Mouse (Mus musculus) forebrain, embryonic 13.5 days (tissue): ENCODE results near the gene Bmp2k. TPM values are rescaled to one million over a fixed set of nuclear protein-coding genes. Genes with fewer than 3 reads are reported as not detected.

ENCODE experiments used
- ATAC-seq: fragments of 200-750 bp; cut with Nextera tagmentation; 2 replicates; pipeline ENCODE4 v1.8.0; 2017
- H3K27ac ChIP-seq: fragments of 300-500 bp; sonication (generic); 2 replicates; pipeline ENCODE4 v1.5.1; 2015; ENCODE audit warnings: inconsistent platforms, mild to moderate bottlenecking, moderate library complexity
- H3K27me3 ChIP-seq: fragments of 300-500 bp; sonication (generic); 2 replicates; pipeline ENCODE4 v1.6.1; 2015; ENCODE audit warnings: mild to moderate bottlenecking, inconsistent platforms
- H3K36me3 ChIP-seq: fragments of 300-500 bp; sonication (generic); 2 replicates; pipeline ENCODE4 v1.6.1; 2015; ENCODE audit warnings: mild to moderate bottlenecking, inconsistent platforms; ENCODE audit not compliant: poor library complexity, severe bottlenecking
- H3K4me1 ChIP-seq: fragments of 300-500 bp; sonication (generic); 2 replicates; pipeline ENCODE4 v1.6.1; 2015; ENCODE audit warnings: inconsistent platforms
- H3K4me2 ChIP-seq: fragments of 300-500 bp; sonication (generic); 2 replicates; pipeline ENCODE4 v1.6.1; 2015; ENCODE audit warnings: inconsistent platforms, mild to moderate bottlenecking, moderate library complexity
- H3K4me3 ChIP-seq: fragments of 300-500 bp; sonication (generic); 2 replicates; pipeline ENCODE4 v1.5.1; 2015; ENCODE audit warnings: mild to moderate bottlenecking, inconsistent platforms
- H3K9ac ChIP-seq: fragments of 300-500 bp; sonication (generic); 2 replicates; pipeline ENCODE4 v1.6.1; 2015; ENCODE audit warnings: mild to moderate bottlenecking, inconsistent platforms
- H3K9me3 ChIP-seq: fragments of 300-500 bp; sonication (generic); replicated peaks from 2 replicates; pipeline ENCODE4 v1.6.1; 2016; ENCODE audit warnings: inconsistent platforms
- WGBS: fragments of 180-500 bp; shearing (Covaris S2); methylation state at CpG from one replicate; pipeline ENCODE4 v1.1.7; 2015; 5-methylcytosine and 5-hydroxymethylcytosine counted together
- polyA plus RNA-seq: library from polyadenylated mRNA; unstranded; fragments of >200 nt; fragmentation: Nextera tagmentation; extraction: Ambion mirVana; gene quantifications from 2 replicates; pipeline ENCODE4 v1.2.1, GENCODE M21; 2015

Gene Bmp2k
- polyA plus RNA-seq, 1 experiment from 2014 or later = 9.3 TPM

DNA sequence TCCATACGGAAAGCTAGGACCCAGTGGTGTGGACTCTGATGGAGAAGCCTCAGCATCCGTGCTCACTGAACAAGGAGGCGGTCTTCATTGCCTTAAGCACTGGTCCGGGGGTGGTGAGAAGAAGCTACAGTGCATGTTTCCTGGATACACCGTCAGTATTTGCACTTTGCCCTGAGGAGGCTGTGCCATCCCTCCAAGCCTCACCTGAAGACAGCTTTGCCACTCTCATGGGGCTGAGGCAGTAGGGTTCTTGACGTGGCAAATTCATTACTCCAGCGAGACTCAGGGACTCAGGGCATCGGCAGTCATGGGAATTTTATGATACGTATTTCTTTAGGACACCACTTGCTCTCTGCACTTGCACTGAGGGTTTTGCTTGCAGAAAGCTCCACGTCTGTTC lies 49.2 kb downstream of the Bmp2k start:
- Histone ChIP-seq H3K4me3 (no peak overlapping the region), H3K36me3 (no peaks in the 10 kb centered on the region), H3K27me3 (no peaks in the 10 kb centered on the region), H3K4me2 (no peak overlapping the region), H3K27ac (no peak overlapping the region), H3K9ac (no peak overlapping the region), H3K4me1 (no peaks in the 10 kb centered on the region), H3K9me3 (no peaks in the 10 kb centered on the region)
- WGBS = 90% methylated on average over 10 of the region's 10 CpGs
- ATAC-seq = no peak

DNA sequence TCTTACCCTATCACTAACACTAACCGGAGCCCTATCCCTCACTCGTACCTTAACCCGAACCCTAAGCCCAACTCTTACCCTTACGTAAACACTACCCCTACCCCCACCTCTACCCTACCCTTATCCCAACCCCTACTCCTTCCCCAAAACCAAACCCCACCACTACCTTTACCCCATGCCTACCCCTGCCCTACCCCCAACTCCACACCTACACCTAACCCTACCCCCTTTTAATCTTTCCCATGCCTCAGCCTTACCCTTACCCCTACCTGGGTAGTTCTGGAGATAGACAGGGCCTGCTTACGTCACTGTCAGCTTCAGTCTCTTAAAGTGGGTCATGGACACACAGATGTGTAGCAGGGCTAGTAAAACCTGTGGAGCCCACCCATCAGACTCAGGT lies 51.4 kb downstream of the Bmp2k start:
- WGBS = 95% methylated on average over 5 of the region's 5 CpGs
- no peak overlapping the region for H3K4me3 ChIP-seq
- H3K9me3 ChIP-seq = no peaks in the 10 kb centered on the region
- H3K9ac ChIP-seq = no peak overlapping the region
- no peak overlapping the region for H3K4me2 ChIP-seq
- no peak for ATAC-seq
- no peak overlapping the region for H3K27ac ChIP-seq
- no peaks in the 10 kb centered on the region for H3K4me1 ChIP-seq
- no peaks in the 10 kb centered on the region for H3K27me3 ChIP-seq
- H3K36me3 ChIP-seq = peaks cover 4% of the 10 kb centered on the region; the same call in 1 of the 2 replicates

DNA sequence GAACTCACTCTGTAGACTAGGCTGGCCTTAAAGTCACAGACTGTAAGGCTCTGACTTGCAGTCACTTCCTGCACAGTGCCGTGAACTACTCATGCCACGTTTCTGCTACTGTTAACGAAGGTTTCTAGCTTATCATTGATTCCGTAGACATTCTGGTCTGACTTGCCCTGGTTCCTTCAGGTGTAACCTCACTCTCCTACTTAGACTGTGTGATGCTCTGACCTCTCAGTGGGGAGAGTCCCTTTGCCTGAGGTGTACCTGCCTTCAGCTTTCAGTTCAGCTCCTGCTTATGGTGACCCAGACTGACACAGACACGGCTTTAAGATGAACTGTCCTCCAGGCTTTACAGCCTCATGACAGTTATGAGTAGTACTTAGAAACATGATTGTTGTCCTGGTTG lies 56.7 kb downstream of the Bmp2k start:
- Histone ChIP-seq H3K4me2 (no peak overlapping the region), H3K9ac (no peak overlapping the region), H3K36me3 (peaks cover 13% of the 10 kb centered on the region; the same call in 1 of the 2 replicates), H3K27me3 (no peaks in the 10 kb centered on the region), H3K9me3 (no peaks in the 10 kb centered on the region), H3K4me3 (no peak overlapping the region), H3K4me1 (no peaks in the 10 kb centered on the region), H3K27ac (no peak overlapping the region)
- no peak for ATAC-seq
- 94% methylated on average over 5 of the region's 5 CpGs for WGBS

DNA sequence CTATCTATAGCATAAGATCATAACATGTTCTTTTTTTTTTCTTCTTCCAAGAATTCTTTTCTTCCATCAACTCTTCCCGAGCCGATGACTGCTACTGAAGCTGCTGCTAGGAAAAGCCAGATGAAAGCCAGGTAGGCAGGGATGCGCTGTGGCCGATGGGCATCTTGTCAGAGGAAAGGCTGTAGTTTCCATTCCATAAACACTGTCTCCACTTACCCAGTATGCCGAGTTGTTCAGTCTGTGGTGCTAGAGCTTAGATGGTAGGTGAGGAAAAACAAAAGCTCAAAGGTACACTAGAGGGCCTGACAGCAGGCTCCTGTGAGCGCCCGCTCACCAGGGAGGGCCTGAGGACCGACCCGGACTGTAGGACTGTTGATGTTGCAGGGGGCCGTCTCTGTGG lies 57.3 kb downstream of the Bmp2k start:
- peaks cover 13% of the 10 kb centered on the region; the same call in 1 of the 2 replicates for H3K36me3 ChIP-seq
- no peak overlapping the region for H3K27ac ChIP-seq
- ATAC-seq = no peak
- H3K4me3 ChIP-seq = no peak overlapping the region
- H3K9me3 ChIP-seq = no peaks in the 10 kb centered on the region
- 87% methylated on average over 10 of the region's 10 CpGs for WGBS
- no peaks in the 10 kb centered on the region for H3K4me1 ChIP-seq
- H3K27me3 ChIP-seq = no peaks in the 10 kb centered on the region
- no peak overlapping the region for H3K4me2 ChIP-seq
- H3K9ac ChIP-seq = no peak overlapping the region

DNA sequence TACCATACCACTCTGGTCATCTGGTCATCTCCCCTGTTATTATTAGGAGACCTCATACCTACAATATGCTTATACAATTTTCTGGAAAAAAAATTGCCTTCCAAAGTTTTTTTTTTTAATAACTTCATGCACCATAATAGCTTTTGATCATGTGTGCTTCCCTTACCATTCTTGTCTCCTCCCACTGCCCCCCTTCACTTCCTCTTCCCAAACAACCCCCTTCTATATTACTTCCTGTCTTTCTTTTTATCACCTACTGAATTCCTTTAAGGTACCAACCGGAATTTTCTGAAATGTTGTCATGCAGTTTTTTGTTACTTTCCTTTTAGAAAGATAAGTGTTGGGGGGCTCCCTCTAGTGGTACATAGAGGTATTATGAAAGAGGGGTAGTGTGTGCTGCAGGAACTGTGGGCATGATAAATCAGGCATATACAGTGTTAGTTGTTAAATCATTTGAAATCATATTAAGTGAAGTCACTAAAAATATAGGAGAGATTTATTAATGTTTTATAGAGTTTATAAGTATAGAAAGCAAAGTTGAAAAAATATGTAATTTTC lies 58.1 kb downstream of the Bmp2k start:
- H3K4me1 ChIP-seq = no peaks in the 10 kb centered on the region
- no peak overlapping the region for H3K9ac ChIP-seq
- WGBS = 10% methylated on average over 1 of the region's 1 CpGs
- peaks cover 13% of the 10 kb centered on the region; the same call in 1 of the 2 replicates for H3K36me3 ChIP-seq
- H3K27ac ChIP-seq = no peak overlapping the region
- H3K4me3 ChIP-seq = no peak overlapping the region
- no peak overlapping the region for H3K4me2 ChIP-seq
- peak; percentile 53 for ATAC-seq
- no peaks in the 10 kb centered on the region for H3K9me3 ChIP-seq
- H3K27me3 ChIP-seq = no peaks in the 10 kb centered on the region

DNA sequence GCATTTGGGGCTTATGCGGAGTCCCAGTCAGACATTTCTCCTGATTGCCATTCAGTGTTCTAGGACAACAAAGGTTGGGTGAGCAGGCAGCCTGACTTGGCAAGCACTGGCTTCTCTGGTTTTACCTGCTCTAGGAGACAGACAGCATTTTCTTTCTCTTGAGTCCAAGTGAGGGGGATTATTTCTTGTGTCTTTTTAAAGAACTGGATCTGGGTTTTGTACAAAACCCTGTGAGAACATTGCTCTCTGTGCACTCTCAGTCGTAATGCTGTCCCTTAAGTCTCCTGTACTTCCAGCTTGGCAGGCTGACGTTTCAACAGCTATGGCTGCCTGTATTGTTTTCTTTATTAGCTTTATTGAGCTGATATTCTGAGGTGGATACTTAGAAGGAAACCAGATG lies 58.9 kb downstream of the Bmp2k start:
- 85% methylated on average over 3 of the region's 3 CpGs for WGBS
- H3K4me2 ChIP-seq = no peak overlapping the region
- peaks cover 13% of the 10 kb centered on the region; the same call in 1 of the 2 replicates for H3K36me3 ChIP-seq
- H3K27me3 ChIP-seq = no peaks in the 10 kb centered on the region
- no peak for ATAC-seq
- H3K9ac ChIP-seq = no peak overlapping the region
- H3K4me1 ChIP-seq = no peaks in the 10 kb centered on the region
- no peak overlapping the region for H3K4me3 ChIP-seq
- no peak overlapping the region for H3K27ac ChIP-seq
- no peaks in the 10 kb centered on the region for H3K9me3 ChIP-seq

DNA sequence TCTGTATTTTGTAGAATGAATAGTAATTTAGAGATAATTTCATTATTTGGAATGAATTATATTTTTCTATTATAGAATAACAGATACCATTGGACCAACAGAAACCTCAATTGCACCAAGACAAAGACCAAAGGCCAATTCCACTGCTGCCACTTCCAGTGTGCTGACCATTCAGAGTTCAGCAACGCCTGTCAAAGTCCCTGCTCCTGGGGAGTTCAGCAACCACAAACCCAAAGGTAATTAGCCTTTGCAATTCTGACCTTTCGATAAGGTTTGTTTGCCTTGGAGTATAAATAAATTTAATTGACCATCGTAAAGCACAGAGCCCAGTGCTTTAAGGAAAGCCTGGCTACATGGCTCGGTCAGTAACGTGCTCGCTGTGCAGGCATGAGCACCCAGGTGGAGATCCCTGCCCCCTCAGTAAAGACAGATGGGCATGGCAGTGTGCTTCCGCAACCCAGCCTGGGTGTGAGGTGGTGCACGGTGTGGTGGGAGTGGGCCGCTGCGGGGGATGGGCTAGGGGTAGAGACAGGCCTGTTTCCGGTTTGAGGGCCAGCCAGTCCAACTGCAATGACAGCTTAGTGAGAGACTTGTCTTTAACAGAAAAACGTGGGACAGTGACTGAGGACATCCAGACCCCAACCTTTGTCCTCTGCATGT lies 59.4 kb downstream of the Bmp2k start:
- no peak for ATAC-seq

DNA sequence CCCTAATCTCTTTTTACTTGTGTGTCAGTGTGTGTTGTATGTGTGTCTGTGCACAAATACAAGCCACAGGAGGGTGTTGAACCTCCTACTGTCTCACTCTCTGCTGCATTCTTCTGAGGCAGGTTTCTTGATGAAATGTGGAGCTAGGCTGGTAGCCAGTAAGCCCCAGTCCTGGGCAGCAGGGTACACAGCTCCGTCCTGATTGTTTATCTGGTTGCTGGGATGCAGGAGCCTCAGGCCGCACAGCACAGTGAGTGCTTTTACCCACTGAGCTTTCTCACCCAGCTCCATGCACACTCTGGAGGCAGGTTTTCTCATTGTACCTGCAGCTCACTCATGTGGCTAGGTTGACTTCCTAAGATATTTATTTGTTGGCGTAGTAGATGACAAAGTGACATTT lies 63.4 kb downstream of the Bmp2k start:
- Histone ChIP-seq H3K4me1 (no peaks in the 10 kb centered on the region), H3K36me3 (peaks cover 23% of the 10 kb centered on the region), H3K27ac (no peak overlapping the region), H3K4me2 (no peak overlapping the region), H3K27me3 (no peaks in the 10 kb centered on the region), H3K9ac (no peak overlapping the region), H3K9me3 (no peaks in the 10 kb centered on the region), H3K4me3 (no peak overlapping the region)
- ATAC-seq = no peak
- 57% methylated on average over 3 of the region's 3 CpGs for WGBS

More for the DNA sequence above, 59.4 kb downstream of the Bmp2k start:
- Histone ChIP-seq H3K9ac (no peak overlapping the region), H3K4me1 (no peaks in the 10 kb centered on the region), H3K4me3 (no peak overlapping the region), H3K9me3 (no peaks in the 10 kb centered on the region), H3K4me2 (no peak overlapping the region), H3K36me3 (peaks cover 13% of the 10 kb centered on the region; the same call in 1 of the 2 replicates), H3K27ac (no peak overlapping the region), H3K27me3 (no peaks in the 10 kb centered on the region)
- WGBS = 89% methylated on average over 12 of the region's 12 CpGs

DNA sequence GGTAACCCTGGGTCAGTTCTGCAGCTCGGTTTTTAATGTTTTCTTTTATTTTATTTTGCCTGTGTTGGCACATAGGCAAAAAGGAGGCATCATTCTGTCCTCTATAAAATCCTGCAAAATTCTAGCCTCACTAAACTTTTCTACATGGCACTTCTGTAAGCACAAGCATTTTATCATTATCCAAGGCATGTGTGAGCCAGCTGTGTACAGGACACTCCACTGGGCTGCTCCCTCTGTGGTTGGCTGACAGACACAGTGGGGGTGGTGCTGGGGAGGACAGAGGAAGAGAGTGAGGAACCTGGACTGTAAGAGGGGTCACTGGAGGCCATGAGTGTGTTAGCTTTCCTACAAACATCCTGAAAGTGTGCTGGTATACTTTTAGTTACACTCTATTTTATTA lies 64.6 kb downstream of the Bmp2k start:
- 81% methylated on average over 1 of the region's 1 CpGs for WGBS
- no peak overlapping the region for H3K4me2 ChIP-seq
- no peak for ATAC-seq

DNA sequence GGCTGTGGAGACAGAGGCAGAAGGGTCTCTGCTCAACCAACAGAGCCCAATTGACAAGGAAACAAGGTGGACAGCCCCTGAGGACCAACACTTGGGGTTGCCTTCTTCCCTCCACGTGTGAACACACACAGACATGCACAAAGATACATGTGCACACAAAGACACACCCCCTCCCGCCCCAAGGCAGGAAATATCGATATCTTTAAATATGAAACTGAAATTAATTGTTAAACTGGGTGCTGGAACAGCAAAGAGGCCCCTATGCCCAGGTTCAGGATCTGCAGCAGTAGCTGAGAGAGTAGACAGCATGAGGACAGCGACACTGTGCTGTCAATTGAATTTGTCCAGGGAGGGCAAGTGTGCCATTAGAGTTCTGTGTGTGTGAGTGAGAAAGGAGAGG lies 68.3 kb downstream of the Bmp2k start:
- Histone ChIP-seq H3K4me3 (no peak overlapping the region), H3K4me2 (no peak overlapping the region), H3K36me3 (peaks cover 36% of the 10 kb centered on the region), H3K9me3 (no peaks in the 10 kb centered on the region), H3K27ac (no peak overlapping the region), H3K9ac (no peak overlapping the region), H3K4me1 (no peaks in the 10 kb centered on the region), H3K27me3 (no peaks in the 10 kb centered on the region)
- ATAC-seq = no peak
- WGBS = 89% methylated on average over 4 of the region's 4 CpGs

More for the DNA sequence above, 64.6 kb downstream of the Bmp2k start:
- H3K4me3 ChIP-seq = no peak overlapping the region
- peaks cover 26% of the 10 kb centered on the region for H3K36me3 ChIP-seq
- H3K9ac ChIP-seq = no peak overlapping the region
- no peak overlapping the region for H3K27ac ChIP-seq
- no peaks in the 10 kb centered on the region for H3K27me3 ChIP-seq
- no peaks in the 10 kb centered on the region for H3K4me1 ChIP-seq
- H3K9me3 ChIP-seq = no peaks in the 10 kb centered on the region

DNA sequence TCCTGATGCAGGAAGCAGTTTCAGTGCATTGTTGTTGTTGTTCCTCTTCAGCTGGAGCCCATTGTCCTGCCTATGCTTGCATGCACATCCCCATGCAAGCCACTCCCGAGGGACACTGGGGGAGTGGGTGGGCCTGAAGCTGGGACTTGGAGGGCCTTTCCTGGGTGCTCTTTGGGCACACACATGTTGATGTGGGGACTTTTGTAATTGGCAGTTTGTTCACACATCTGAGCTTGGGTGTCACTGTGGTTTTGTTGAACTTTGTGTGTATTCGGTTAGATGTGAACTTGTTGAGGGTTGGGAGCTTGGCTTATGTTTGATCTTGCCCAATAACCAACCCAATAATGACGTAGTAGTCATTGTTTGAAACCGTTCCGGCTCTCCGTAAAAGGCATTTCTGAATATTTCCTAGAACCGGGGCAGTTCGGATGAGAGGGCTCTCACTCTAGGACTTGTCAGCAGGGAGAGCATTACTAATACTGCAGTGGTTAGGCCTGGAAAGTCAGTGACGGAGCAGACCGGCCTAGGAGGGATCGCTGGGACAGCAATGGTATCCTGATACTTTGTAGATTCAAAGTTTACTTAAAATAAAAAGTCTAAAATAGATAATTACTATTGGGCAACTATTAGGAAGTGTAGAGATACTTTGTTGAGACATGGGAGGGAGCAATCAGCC lies 78.1 kb downstream of the Bmp2k start:
- Histone ChIP-seq H3K27ac (no peak overlapping the region), H3K4me2 (no peak overlapping the region), H3K4me3 (no peak overlapping the region), H3K27me3 (no peaks in the 10 kb centered on the region), H3K36me3 (0 out of 2 replicates have a peak, but pooled peaks cover 1% of the 10 kb centered on the region), H3K9me3 (no peaks in the 10 kb centered on the region), H3K9ac (no peak overlapping the region), H3K4me1 (no peaks in the 10 kb centered on the region; the same call in 1 of the 2 replicates)
- 89% methylated on average over 11 of the region's 11 CpGs for WGBS
- no peak for ATAC-seq

DNA sequence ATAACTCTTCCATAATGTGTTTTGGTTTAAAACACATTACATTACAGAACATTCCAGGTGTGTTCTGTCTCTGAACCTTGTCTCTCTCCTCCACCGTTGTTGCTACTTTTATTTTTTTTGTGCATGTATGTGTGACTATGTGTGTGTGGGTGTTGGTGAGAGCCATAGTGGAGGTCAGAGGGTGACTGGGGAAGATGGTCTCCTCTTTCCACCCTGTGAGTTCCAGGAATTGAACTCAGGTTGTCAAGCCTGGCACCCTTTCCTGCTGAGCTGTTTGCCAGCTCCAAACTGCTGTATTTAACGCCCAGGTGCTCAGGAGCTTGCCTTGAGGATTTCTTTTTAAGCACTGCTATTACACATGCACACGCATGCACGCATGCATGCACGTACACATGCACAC lies 78.7 kb downstream of the Bmp2k start:
- Histone ChIP-seq H3K4me2 (no peak overlapping the region), H3K27ac (no peak overlapping the region), H3K4me1 (no peaks in the 10 kb centered on the region; the same call in 1 of the 2 replicates), H3K4me3 (no peak overlapping the region), H3K9me3 (no peaks in the 10 kb centered on the region), H3K9ac (no peak overlapping the region), H3K36me3 (no peaks in the 10 kb centered on the region), H3K27me3 (no peaks in the 10 kb centered on the region)
- 94% methylated on average over 5 of the region's 5 CpGs for WGBS
- no peak for ATAC-seq
